Mouse (Mus musculus) embryonic facial prominence, embryonic 10.5 days (tissue): Measurements from ENCODE around the gene Cpsf4l. TPM values are rescaled to one million over a fixed set of nuclear protein-coding genes. Genes with fewer than 3 reads are reported as not detected.

Source experiments
- DNase-seq: peaks from one replicate; pipeline ENCODE4 v3.0.0-alpha.2; 2017; ENCODE audit warnings: low spot score
- H3K27ac ChIP-seq: fragments of 300-500 bp; sonication (generic); replicated peaks from 2 replicates; pipeline ENCODE4 v1.5.1; 2016; ENCODE audit warnings: mild to moderate bottlenecking
- H3K27me3 ChIP-seq: fragments of 300-500 bp; sonication (generic); replicated peaks from 2 replicates; pipeline ENCODE4 v1.6.1; 2016; ENCODE audit warnings: low read depth, mild to moderate bottlenecking; ENCODE audit not compliant: poor library complexity, severe bottlenecking
- H3K36me3 ChIP-seq: fragments of 300-500 bp; sonication (generic); replicated peaks from 2 replicates; pipeline ENCODE4 v1.6.1; 2016; ENCODE audit warnings: mild to moderate bottlenecking, moderate library complexity
- H3K4me1 ChIP-seq: fragments of 300-500 bp; sonication (generic); 2 replicates; pipeline ENCODE4 v1.6.1; 2016
- H3K4me3 ChIP-seq: fragments of 300-500 bp; sonication (generic); 2 replicates; pipeline ENCODE4 v1.5.1; 2016; ENCODE audit warnings: mild to moderate bottlenecking, moderate library complexity
- H3K9me3 ChIP-seq: fragments of 300-500 bp; sonication (generic); 2 replicates; pipeline ENCODE4 v1.6.1; 2016; ENCODE audit warnings: mild to moderate bottlenecking
- WGBS: fragments of 180-500 bp; shearing (Covaris S2); methylation state at CpG from one replicate; pipeline ENCODE4 v1.1.7; 2016; 5-methylcytosine and 5-hydroxymethylcytosine counted together
- polyA plus RNA-seq: library from polyadenylated mRNA; unstranded; fragments of >200 nt; fragmentation: Nextera tagmentation; extraction: Ambion mirVana; gene quantifications from 2 replicates; pipeline ENCODE4 v1.2.1, GENCODE M21; 2016

The Cpsf4l gene
- polyA plus RNA-seq, 1 experiment from 2014 or later, result 0.69 TPM

- no peak for DNase-seq
- Histone ChIP-seq H3K9me3 (peaks cover 9% of the 10 kb centered on the region; the same call in 1 of the 2 replicates), H3K27me3 (0 out of 2 replicates have a peak, but pooled peaks cover under 1% of the 10 kb centered on the region), H3K36me3 (peaks cover 60% of the 10 kb centered on the region), H3K27ac (peak overlapping the region; percentile 95; the same call in 1 of the 2 replicates), H3K4me1 (peaks cover 50% of the 10 kb centered on the region), H3K4me3 (peak overlapping the region; percentile 81)
- 75% methylated on average over 11 of the region's 11 CpGs for WGBS
These were observed 38.0 kb upstream of the Cpsf4l start for GRCm38 (mm10) chr11:113747725-113748380.

- H3K4me3 ChIP-seq, result peak overlapping the region; percentile 81; the same call in 1 of the 2 replicates
- H3K9me3 ChIP-seq, result peaks cover 11% of the 10 kb centered on the region; the same call in 1 of the 2 replicates
- 70% methylated on average over 16 of the region's 16 CpGs for WGBS
- H3K27ac ChIP-seq, result peak overlapping the region; percentile 35; the same call in 1 of the 2 replicates
- H3K27me3 ChIP-seq, result no peaks in the 10 kb centered on the region
- H3K36me3 ChIP-seq, result peaks cover 67% of the 10 kb centered on the region
- peaks cover 46% of the 10 kb centered on the region for H3K4me1 ChIP-seq
- peak; percentile 72 for DNase-seq
These were observed 37.2 kb upstream of the Cpsf4l start for GRCm38 (mm10) chr11:113747056-113747455.

- peaks cover 78% of the 10 kb centered on the region for H3K36me3 ChIP-seq
- 85% methylated on average over 4 of the region's 4 CpGs for WGBS
These were observed 36.1 kb upstream of the Cpsf4l start for GRCm38 (mm10) chr11:113745961-113746360.

GRCm38 (mm10) chr11:113742998-113743397 is 33.2 kb upstream of the Cpsf4l start:
- H3K9me3 ChIP-seq, result peaks cover 11% of the 10 kb centered on the region; the same call in 1 of the 2 replicates
- H3K27me3 ChIP-seq, result no peaks in the 10 kb centered on the region
- H3K4me3 ChIP-seq, result no peak overlapping the region
- DNase-seq, result no peak
- H3K27ac ChIP-seq, result no peak overlapping the region
- H3K4me1 ChIP-seq, result peaks cover 42% of the 10 kb centered on the region
- H3K36me3 ChIP-seq, result peaks cover 96% of the 10 kb centered on the region
- WGBS, result 87% methylated on average over 1 of the region's 1 CpGs

More at GRCm38 (mm10) chr11:113745961-113746360, 36.1 kb upstream of the Cpsf4l start:
- DNase-seq, result no peak
- Histone ChIP-seq H3K4me1 (peaks cover 41% of the 10 kb centered on the region), H3K27ac (no peak overlapping the region), H3K9me3 (peaks cover 11% of the 10 kb centered on the region; the same call in 1 of the 2 replicates), H3K4me3 (no peak overlapping the region), H3K27me3 (no peaks in the 10 kb centered on the region)

- H3K4me3 ChIP-seq, result no peak overlapping the region
- no peaks in the 10 kb centered on the region for H3K27me3 ChIP-seq
- no peak overlapping the region for H3K27ac ChIP-seq
- WGBS, result 90% methylated on average over 7 of the region's 7 CpGs
- peaks cover 96% of the 10 kb centered on the region for H3K36me3 ChIP-seq
- no peak for DNase-seq
- peaks cover 11% of the 10 kb centered on the region; the same call in 1 of the 2 replicates for H3K9me3 ChIP-seq
- peaks cover 52% of the 10 kb centered on the region for H3K4me1 ChIP-seq
These were observed 30.3 kb upstream of the Cpsf4l start for GRCm38 (mm10) chr11:113740100-113740499.

GRCm38 (mm10) chr11:113739213-113739612 is 29.4 kb upstream of the Cpsf4l start:
- no peak for DNase-seq
- Histone ChIP-seq H3K9me3 (peaks cover 11% of the 10 kb centered on the region; the same call in 1 of the 2 replicates), H3K4me1 (peaks cover 61% of the 10 kb centered on the region), H3K27ac (no peak overlapping the region), H3K36me3 (peaks cover 97% of the 10 kb centered on the region), H3K27me3 (no peaks in the 10 kb centered on the region), H3K4me3 (no peak overlapping the region)
- 93% methylated on average over 8 of the region's 8 CpGs for WGBS

- H3K36me3 ChIP-seq, result peaks cover 97% of the 10 kb centered on the region
- no peak for DNase-seq
- no peaks in the 10 kb centered on the region for H3K27me3 ChIP-seq
- peaks cover 3% of the 10 kb centered on the region; the same call in 1 of the 2 replicates for H3K9me3 ChIP-seq
- H3K4me3 ChIP-seq, result no peak overlapping the region
- H3K27ac ChIP-seq, result no peak overlapping the region
- peaks cover 74% of the 10 kb centered on the region for H3K4me1 ChIP-seq
- WGBS, result 79% methylated on average over 8 of the region's 8 CpGs
These were observed 28.1 kb upstream of the Cpsf4l start for GRCm38 (mm10) chr11:113737912-113738311.

GRCm38 (mm10) chr11:113737553-113737854 is 27.7 kb upstream of the Cpsf4l start:
- H3K27me3 ChIP-seq, result no peaks in the 10 kb centered on the region
- H3K4me1 ChIP-seq, result peaks cover 78% of the 10 kb centered on the region
- peaks cover 96% of the 10 kb centered on the region for H3K36me3 ChIP-seq
- no peaks in the 10 kb centered on the region for H3K9me3 ChIP-seq
- H3K27ac ChIP-seq, result no peak overlapping the region
- WGBS, result 90% methylated on average over 3 of the region's 3 CpGs
- DNase-seq, result no peak
- H3K4me3 ChIP-seq, result no peak overlapping the region

- no peak for DNase-seq
- Histone ChIP-seq H3K27ac (no peak overlapping the region), H3K4me1 (peaks cover 82% of the 10 kb centered on the region), H3K9me3 (no peaks in the 10 kb centered on the region), H3K36me3 (peaks cover 92% of the 10 kb centered on the region), H3K4me3 (no peak overlapping the region), H3K27me3 (no peaks in the 10 kb centered on the region)
- WGBS, result 78% methylated on average over 11 of the region's 11 CpGs
These were observed 27.2 kb upstream of the Cpsf4l start for GRCm38 (mm10) chr11:113736848-113737552.

- Histone ChIP-seq H3K27ac (no peak overlapping the region), H3K36me3 (peaks cover 91% of the 10 kb centered on the region), H3K4me3 (no peak overlapping the region), H3K9me3 (no peaks in the 10 kb centered on the region), H3K4me1 (peaks cover 95% of the 10 kb centered on the region), H3K27me3 (no peaks in the 10 kb centered on the region)
- WGBS, result 66% methylated on average over 6 of the region's 6 CpGs
- no peak for DNase-seq
These were observed 25.3 kb upstream of the Cpsf4l start for GRCm38 (mm10) chr11:113735151-113735550.

GRCm38 (mm10) chr11:113733631-113734364 is 24.0 kb upstream of the Cpsf4l start:
- no peaks in the 10 kb centered on the region for H3K9me3 ChIP-seq
- WGBS, result 79% methylated on average over 6 of the region's 6 CpGs
- H3K27me3 ChIP-seq, result no peaks in the 10 kb centered on the region
- H3K27ac ChIP-seq, result no peak overlapping the region; the same call in 1 of the 2 replicates
- H3K4me3 ChIP-seq, result no peak overlapping the region
- H3K36me3 ChIP-seq, result peaks cover 91% of the 10 kb centered on the region
- H3K4me1 ChIP-seq, result peaks cover 95% of the 10 kb centered on the region
- no peak for DNase-seq

- H3K27me3 ChIP-seq, result no peaks in the 10 kb centered on the region
- H3K9me3 ChIP-seq, result no peaks in the 10 kb centered on the region
- peaks cover 93% of the 10 kb centered on the region for H3K36me3 ChIP-seq
- WGBS, result 91% methylated on average over 10 of the region's 10 CpGs
- DNase-seq, result no peak
- peaks cover 95% of the 10 kb centered on the region for H3K4me1 ChIP-seq
- H3K27ac ChIP-seq, result no peak overlapping the region
- H3K4me3 ChIP-seq, result no peak overlapping the region
These were observed 22.3 kb upstream of the Cpsf4l start for GRCm38 (mm10) chr11:113731945-113732612.
